Mouse (Mus musculus): ENCODE data around the gene Pcsk2.

DNA sequence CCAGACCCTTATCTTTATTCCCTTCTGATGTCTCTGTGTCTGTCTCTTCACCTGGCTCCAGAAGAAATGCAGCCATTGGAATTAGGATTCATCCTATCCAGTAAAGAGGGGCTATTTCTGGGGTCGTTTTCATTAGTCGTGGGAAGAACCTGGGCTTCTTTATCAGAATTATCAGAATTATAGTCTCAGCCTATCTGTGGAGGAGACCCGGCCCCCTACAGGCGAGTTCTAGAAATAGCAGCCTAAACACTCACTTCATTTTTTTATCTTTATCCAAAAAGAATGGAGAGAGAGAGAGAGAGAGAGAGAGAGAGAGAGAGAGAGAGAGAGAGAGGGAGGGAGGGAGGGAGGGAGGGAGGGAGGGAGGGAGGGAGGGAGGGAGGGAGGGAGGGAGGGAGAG, 177.3 kb downstream of the Pcsk2 start:
- no peak for TF ChIP-seq CTCF (IDR thresholded peaks at IDR 0.05; ENCODE audit: extremely low read depth, insufficient read length, insufficient replicate concordance, low read depth, low read length)
- no peak for TF ChIP-seq POLR2A (IDR thresholded peaks at IDR 0.05; ENCODE audit: low read depth, low read length)

Data from small intestine, adult 2 months (tissue).